Mouse (Mus musculus): Measurements from ENCODE around the gene Stac3. TPM values are rescaled to one million over a fixed set of nuclear protein-coding genes. Genes with fewer than 3 reads are reported as not detected.

Stac3 gene
- polyA plus RNA-seq, 1 experiment from 2014 or later, result 0.39 TPM

- H3K27ac ChIP-seq (ENCODE audit: low read depth, low read length), result no peak overlapping the region
- peak overlapping the region; percentile 44; the same call in 1 of the 2 replicates for H3K4me3 ChIP-seq (ENCODE audit: low read length)
- H3K4me1 ChIP-seq (ENCODE audit: control insufficient read depth, insufficient read depth, low read length), result peaks cover 55% of the 10 kb centered on the region
- no peaks in the 10 kb centered on the region for H3K9me3 ChIP-seq (ENCODE audit: control insufficient read depth, low read length)
- peaks cover 72% of the 10 kb centered on the region for H3K27me3 ChIP-seq (ENCODE audit: control insufficient read depth, insufficient read depth, low read length)
- under 1% methylated on average over 27 of the region's 27 CpGs for WGBS
- H3K4me2 ChIP-seq (replicated peaks; ENCODE audit: low read depth, low read length), result peak overlapping the region; percentile 31
- no peak overlapping the region for H3K9ac ChIP-seq (ENCODE audit: low read depth, low read length)
- H3K36me3 ChIP-seq (ENCODE audit: control insufficient read depth, insufficient read depth, low read length), result peaks cover 5% of the 10 kb centered on the region
- peak; percentile 15 for ATAC-seq (ENCODE audit: low FRiP score, low TSS enrichment)
Observed at GRCm38 (mm10) chr10:127512813-127513212, 11.3 kb downstream of the Stac3 start.

DNA sequence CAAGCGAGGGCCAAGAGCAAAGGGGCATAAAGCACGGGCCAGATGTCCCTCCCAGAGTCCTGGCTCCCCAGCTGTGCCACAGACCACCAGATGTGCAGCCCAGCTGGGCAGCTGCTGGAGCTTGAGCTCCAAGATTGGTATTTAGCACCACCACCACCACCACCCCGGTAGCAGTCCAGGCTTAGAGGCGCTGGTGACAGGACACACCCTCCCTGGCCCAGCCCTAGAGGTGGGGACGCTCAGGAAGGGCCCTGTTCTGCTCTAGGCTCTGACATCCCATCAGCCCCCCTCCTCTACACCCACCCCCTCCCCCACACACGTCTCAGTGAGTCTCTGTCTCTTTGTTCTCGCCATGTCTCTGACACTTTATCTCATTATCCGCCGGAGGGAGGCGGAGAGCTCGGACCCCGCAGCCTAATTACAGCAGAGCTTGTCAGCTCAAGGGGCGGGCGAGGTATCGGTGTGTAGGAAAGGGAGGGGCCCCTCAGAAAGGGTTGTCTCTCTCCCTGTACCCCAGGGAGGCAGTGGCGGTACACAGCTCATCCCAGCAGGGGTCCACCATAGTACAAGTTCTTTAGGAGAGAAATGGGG, 12.1 kb downstream of the Stac3 start:
- peaks cover 55% of the 10 kb centered on the region for H3K4me1 ChIP-seq (ENCODE audit: control insufficient read depth, insufficient read depth, low read length)

DNA sequence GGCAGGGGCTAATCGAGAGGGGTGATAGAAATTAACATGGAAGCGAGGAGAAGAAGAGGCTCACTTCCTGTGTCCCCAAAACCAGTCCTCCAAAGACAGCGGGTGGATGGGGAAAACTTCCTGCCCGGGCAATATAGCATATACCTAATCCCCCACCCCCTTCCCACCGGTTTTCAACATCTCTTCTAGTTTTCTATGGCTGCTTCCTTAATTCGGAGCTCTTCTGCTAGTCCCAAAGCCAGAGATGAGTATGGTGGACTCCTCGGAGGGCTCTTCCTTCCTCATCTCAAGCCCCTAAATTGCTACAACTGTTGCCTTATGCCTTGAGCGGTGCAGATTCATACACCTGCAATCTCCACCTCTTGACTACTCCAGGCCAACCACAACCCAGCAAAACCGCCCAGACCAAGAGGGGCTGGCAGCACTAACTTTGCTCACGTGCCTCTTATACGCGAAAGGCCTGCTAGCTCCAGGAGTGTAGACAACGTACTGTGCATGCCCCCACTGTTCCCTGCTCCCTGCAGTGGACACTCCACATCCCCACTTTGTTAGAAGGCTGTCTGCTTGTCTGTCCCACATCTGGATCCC, 12.7 kb downstream of the Stac3 start:
- Histone ChIP-seq H3K9me3 (ENCODE audit: control insufficient read depth, low read length) (no peaks in the 10 kb centered on the region), H3K4me2 (replicated peaks; ENCODE audit: low read depth, low read length) (no peak overlapping the region; the same call in 1 of the 2 replicates), H3K9ac (ENCODE audit: low read depth, low read length) (no peak overlapping the region), H3K4me1 (ENCODE audit: control insufficient read depth, insufficient read depth, low read length) (peaks cover 52% of the 10 kb centered on the region), H3K27ac (ENCODE audit: low read depth, low read length) (no peak overlapping the region), H3K36me3 (ENCODE audit: control insufficient read depth, insufficient read depth, low read length) (peaks cover 17% of the 10 kb centered on the region), H3K27me3 (ENCODE audit: control insufficient read depth, insufficient read depth, low read length) (peaks cover 70% of the 10 kb centered on the region), H3K4me3 (ENCODE audit: low read length) (no peak overlapping the region)
- 11% methylated on average over 13 of the region's 13 CpGs for WGBS
- no peak for ATAC-seq (ENCODE audit: low FRiP score, low TSS enrichment)

More for the DNA sequence above, 12.1 kb downstream of the Stac3 start:
- Histone ChIP-seq H3K27ac (ENCODE audit: low read depth, low read length) (no peak overlapping the region), H3K9ac (ENCODE audit: low read depth, low read length) (peak overlapping the region; percentile 23; the same call in 1 of the 2 replicates), H3K27me3 (ENCODE audit: control insufficient read depth, insufficient read depth, low read length) (peaks cover 72% of the 10 kb centered on the region), H3K4me3 (ENCODE audit: low read length) (peak overlapping the region; percentile 0; the same call in 1 of the 2 replicates), H3K36me3 (ENCODE audit: control insufficient read depth, insufficient read depth, low read length) (peaks cover 13% of the 10 kb centered on the region), H3K9me3 (ENCODE audit: control insufficient read depth, low read length) (no peaks in the 10 kb centered on the region), H3K4me2 (replicated peaks; ENCODE audit: low read depth, low read length) (peak overlapping the region; percentile 31; the same call in 1 of the 2 replicates)
- ATAC-seq (ENCODE audit: low FRiP score, low TSS enrichment), result no peak
- WGBS, result 0% methylated on average over 16 of the region's 16 CpGs

GRCm38 (mm10) chr10:127514764-127515163, 13.3 kb downstream of the Stac3 start, which contains the start of gene Ndufa4l2:
Gene Ndufa4l2 (plus strand): TSS chr10:127514967.
- no peak for ATAC-seq (ENCODE audit: low FRiP score, low TSS enrichment)
- H3K36me3 ChIP-seq (ENCODE audit: control insufficient read depth, insufficient read depth, low read length), result peaks cover 20% of the 10 kb centered on the region
- peak within 1 kb of the TSS; percentile 37 for H3K4me2 ChIP-seq (replicated peaks; ENCODE audit: low read depth, low read length)
- WGBS, result 10% methylated on average over 6 of the region's 6 CpGs
- H3K4me3 ChIP-seq (ENCODE audit: low read length), result peak within 1 kb of the TSS; percentile 0; the same call in 1 of the 2 replicates
- no peaks in the 10 kb centered on the region for H3K9me3 ChIP-seq (ENCODE audit: control insufficient read depth, low read length)
- H3K4me1 ChIP-seq (ENCODE audit: control insufficient read depth, insufficient read depth, low read length), result peaks cover 47% of the 10 kb centered on the region
- peaks cover 65% of the 10 kb centered on the region for H3K27me3 ChIP-seq (ENCODE audit: control insufficient read depth, insufficient read depth, low read length)
- H3K27ac ChIP-seq (ENCODE audit: low read depth, low read length), result no peak within 1 kb of the TSS
- H3K9ac ChIP-seq (ENCODE audit: low read depth, low read length), result no peak within 1 kb of the TSS

DNA sequence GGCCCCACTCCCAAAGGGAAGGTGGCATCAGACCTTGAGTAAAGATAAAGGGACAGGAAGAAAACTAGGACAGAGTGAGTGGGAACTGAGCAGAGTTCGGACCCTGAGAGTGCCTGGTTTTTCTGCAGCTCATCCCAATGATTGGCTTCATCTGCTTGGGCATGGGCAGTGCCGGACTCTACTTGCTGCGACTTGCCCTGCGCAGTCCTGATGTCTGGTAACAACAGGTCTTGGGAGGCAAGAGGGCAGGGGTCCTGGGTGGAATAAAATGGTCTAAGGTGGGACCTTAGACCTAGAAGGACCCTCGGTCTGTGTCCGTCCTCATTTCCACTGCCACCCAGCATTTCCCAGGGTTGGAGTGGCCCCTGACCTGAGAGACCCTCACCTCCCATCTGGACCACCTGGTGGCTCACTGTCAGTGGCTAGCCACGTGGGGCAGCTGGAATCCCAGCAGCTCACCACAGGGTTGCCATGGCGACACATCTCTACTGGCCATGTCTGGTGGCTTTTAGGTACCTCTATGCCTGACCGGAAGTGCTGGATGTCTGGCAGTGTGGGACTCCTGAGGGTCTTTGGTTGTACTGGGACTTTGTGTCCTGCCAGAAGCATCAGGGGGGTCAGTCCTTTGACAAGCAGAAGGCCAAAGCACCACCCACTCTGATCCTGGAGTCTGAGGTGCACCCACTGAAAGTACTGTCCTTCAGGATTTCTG, 13.9 kb downstream of the Stac3 start:
- peaks cover 27% of the 10 kb centered on the region for H3K36me3 ChIP-seq (ENCODE audit: control insufficient read depth, insufficient read depth, low read length)
- 30% methylated on average over 9 of the region's 9 CpGs for WGBS
- no peaks in the 10 kb centered on the region for H3K9me3 ChIP-seq (ENCODE audit: control insufficient read depth, low read length)
- peaks cover 44% of the 10 kb centered on the region for H3K4me1 ChIP-seq (ENCODE audit: control insufficient read depth, insufficient read depth, low read length)
- peak overlapping the region; percentile 37 for H3K4me2 ChIP-seq (replicated peaks; ENCODE audit: low read depth, low read length)
- H3K9ac ChIP-seq (ENCODE audit: low read depth, low read length), result no peak overlapping the region
- no peak overlapping the region; the same call in 1 of the 2 replicates for H3K4me3 ChIP-seq (ENCODE audit: low read length)
- H3K27me3 ChIP-seq (ENCODE audit: control insufficient read depth, insufficient read depth, low read length), result peaks cover 58% of the 10 kb centered on the region
- no peak for ATAC-seq (ENCODE audit: low FRiP score, low TSS enrichment)
- no peak overlapping the region for H3K27ac ChIP-seq (ENCODE audit: low read depth, low read length)

GRCm38 (mm10) chr10:127515983-127516459, 14.5 kb downstream of the Stac3 start:
- WGBS, result 14% methylated on average over 8 of the region's 8 CpGs

GRCm38 (mm10) chr10:127516576-127517260, 15.2 kb downstream of the Stac3 start:
- no peaks in the 10 kb centered on the region for H3K9me3 ChIP-seq (ENCODE audit: control insufficient read depth, low read length)
- peaks cover 27% of the 10 kb centered on the region for H3K36me3 ChIP-seq (ENCODE audit: control insufficient read depth, insufficient read depth, low read length)
- peak overlapping the region; percentile 11 for H3K4me3 ChIP-seq (ENCODE audit: low read length)
- WGBS, result 6% methylated on average over 28 of the region's 30 CpGs
- H3K9ac ChIP-seq (ENCODE audit: low read depth, low read length), result no peak overlapping the region; the same call in 1 of the 2 replicates
- ATAC-seq (ENCODE audit: low FRiP score, low TSS enrichment), result peak; percentile 11; the same call in 1 of the 2 replicates
- H3K27me3 ChIP-seq (ENCODE audit: control insufficient read depth, insufficient read depth, low read length), result peaks cover 46% of the 10 kb centered on the region
- H3K4me2 ChIP-seq (replicated peaks; ENCODE audit: low read depth, low read length), result peak overlapping the region; percentile 37
- no peak overlapping the region; the same call in 1 of the 2 replicates for H3K27ac ChIP-seq (ENCODE audit: low read depth, low read length)
- H3K4me1 ChIP-seq (ENCODE audit: control insufficient read depth, insufficient read depth, low read length), result peaks cover 54% of the 10 kb centered on the region

More at GRCm38 (mm10) chr10:127515983-127516459, 14.5 kb downstream of the Stac3 start:
- Histone ChIP-seq H3K4me3 (ENCODE audit: low read length) (no peak overlapping the region), H3K4me1 (ENCODE audit: control insufficient read depth, insufficient read depth, low read length) (peaks cover 50% of the 10 kb centered on the region), H3K27ac (ENCODE audit: low read depth, low read length) (no peak overlapping the region; the same call in 1 of the 2 replicates), H3K9ac (ENCODE audit: low read depth, low read length) (no peak overlapping the region), H3K4me2 (replicated peaks; ENCODE audit: low read depth, low read length) (peak overlapping the region; percentile 37), H3K9me3 (ENCODE audit: control insufficient read depth, low read length) (no peaks in the 10 kb centered on the region), H3K27me3 (ENCODE audit: control insufficient read depth, insufficient read depth, low read length) (peaks cover 52% of the 10 kb centered on the region), H3K36me3 (ENCODE audit: control insufficient read depth, insufficient read depth, low read length) (peaks cover 27% of the 10 kb centered on the region)
- ATAC-seq (ENCODE audit: low FRiP score, low TSS enrichment), result no peak

DNA sequence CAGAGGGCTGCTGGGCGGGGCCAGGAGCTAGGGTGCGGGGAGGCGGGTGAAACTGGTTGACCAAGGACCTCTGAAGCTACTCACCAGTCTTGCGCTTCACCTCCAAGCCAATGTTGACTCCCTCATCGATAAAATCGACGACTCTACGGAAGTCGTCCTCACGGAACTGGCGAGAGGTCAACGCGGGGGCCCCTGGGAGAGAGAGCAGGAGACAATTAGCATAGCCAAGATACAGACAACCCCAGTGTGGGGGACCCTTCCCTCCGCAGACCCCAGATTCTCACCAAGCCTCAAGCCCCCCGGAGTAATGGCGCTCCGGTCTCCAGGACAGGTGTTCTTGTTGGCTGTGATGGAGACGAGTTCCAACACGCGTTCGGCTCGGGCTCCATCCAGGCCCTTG, 16.5 kb downstream of the Stac3 start:
- no peak overlapping the region for H3K9ac ChIP-seq (ENCODE audit: low read depth, low read length)
- ATAC-seq (ENCODE audit: low FRiP score, low TSS enrichment), result no peak
- 93% methylated on average over 22 of the region's 22 CpGs for WGBS
- no peak overlapping the region for H3K4me2 ChIP-seq (replicated peaks; ENCODE audit: low read depth, low read length)
- peaks cover 44% of the 10 kb centered on the region for H3K4me1 ChIP-seq (ENCODE audit: control insufficient read depth, insufficient read depth, low read length)
- H3K27me3 ChIP-seq (ENCODE audit: control insufficient read depth, insufficient read depth, low read length), result peaks cover 36% of the 10 kb centered on the region
- H3K9me3 ChIP-seq (ENCODE audit: control insufficient read depth, low read length), result no peaks in the 10 kb centered on the region
- no peak overlapping the region for H3K27ac ChIP-seq (ENCODE audit: low read depth, low read length)
- peaks cover 27% of the 10 kb centered on the region for H3K36me3 ChIP-seq (ENCODE audit: control insufficient read depth, insufficient read depth, low read length)
- H3K4me3 ChIP-seq (ENCODE audit: low read length), result no peak overlapping the region
